Mouse (Mus musculus) liver, embryonic 13.5 days (tissue): ENCODE measurements around the gene Dhx36. TPM values are rescaled to one million over a fixed set of nuclear protein-coding genes. Genes with fewer than 3 reads are reported as not detected.

Experiments
- ATAC-seq: fragments of 200-750 bp; cut with Nextera tagmentation; 2 replicates; pipeline ENCODE4 v1.8.0; 2017; ENCODE audit warnings: low read depth, mild to moderate bottlenecking, moderate number of reproducible peaks, moderate library complexity
- DNase-seq: peaks from one replicate; pipeline ENCODE4 v3.0.0; 2022
- H3K27ac ChIP-seq: fragments of 300-500 bp; sonication (generic); 2 replicates; pipeline ENCODE4 v1.5.1; 2015; ENCODE audit warnings: moderate library complexity, mild to moderate bottlenecking, inconsistent platforms
- H3K27me3 ChIP-seq: fragments of 300-500 bp; sonication (generic); 2 replicates; pipeline ENCODE4 v1.6.1; 2015; ENCODE audit warnings: mild to moderate bottlenecking, inconsistent platforms
- H3K36me3 ChIP-seq: fragments of 300-500 bp; sonication (generic); 2 replicates; pipeline ENCODE4 v1.6.1; 2015; ENCODE audit warnings: mild to moderate bottlenecking, inconsistent platforms
- H3K4me1 ChIP-seq: fragments of 300-500 bp; sonication (generic); replicated peaks from 2 replicates; pipeline ENCODE4 v1.6.1; 2015; ENCODE audit warnings: inconsistent platforms
- H3K4me2 ChIP-seq: fragments of 300-500 bp; sonication (generic); 2 replicates; pipeline ENCODE4 v1.6.1; 2015; ENCODE audit warnings: inconsistent platforms, mild to moderate bottlenecking, moderate library complexity
- H3K4me3 ChIP-seq: fragments of 300-500 bp; sonication (generic); replicated peaks from 2 replicates; pipeline ENCODE4 v1.5.1; 2015; ENCODE audit warnings: mild to moderate bottlenecking, inconsistent platforms
- H3K9ac ChIP-seq: fragments of 300-500 bp; sonication (generic); 2 replicates; pipeline ENCODE4 v1.6.1; 2015; ENCODE audit warnings: mild to moderate bottlenecking, inconsistent platforms
- H3K9me3 ChIP-seq: fragments of 300-500 bp; sonication (generic); replicated peaks from 2 replicates; pipeline ENCODE4 v1.6.1; 2016; ENCODE audit warnings: inconsistent platforms
- WGBS: fragments of 180-500 bp; shearing (Covaris S2); methylation state at CpG from one replicate; pipeline ENCODE4 v1.1.7; 2015; ENCODE audit not compliant: insufficient replicate concordance; 5-methylcytosine and 5-hydroxymethylcytosine counted together
- polyA plus RNA-seq: library from polyadenylated mRNA; unstranded; fragments of >200 nt; fragmentation: Nextera tagmentation; extraction: Ambion mirVana; gene quantifications from 2 replicates; pipeline ENCODE4 v1.2.1, GENCODE M21; 2015

Dhx36 gene
- polyA plus RNA-seq, 1 experiment from 2014 or later: 12.4 TPM

GRCm38 (mm10) chr3:62458284-62459013, 48.4 kb downstream of the Dhx36 start:
- ATAC-seq (no peak), DNase-seq (no peak)
- Histone ChIP-seq H3K4me2 (no peak overlapping the region), H3K27me3 (no peaks in the 10 kb centered on the region), H3K9ac (no peak overlapping the region), H3K4me3 (no peak overlapping the region), H3K4me1 (no peaks in the 10 kb centered on the region), H3K36me3 (peaks cover 25% of the 10 kb centered on the region), H3K27ac (no peak overlapping the region), H3K9me3 (no peaks in the 10 kb centered on the region)
- WGBS: 43% methylated on average over 6 of the region's 6 CpGs

GRCm38 (mm10) chr3:62455854-62456253, 51.0 kb downstream of the Dhx36 start:
- WGBS: 89% methylated on average over 1 of the region's 1 CpGs
- no peak overlapping the region for H3K27ac ChIP-seq

GRCm38 (mm10) chr3:62454096-62454495, 52.7 kb downstream of the Dhx36 start:
- Histone ChIP-seq H3K4me1 (no peaks in the 10 kb centered on the region), H3K4me2 (no peak overlapping the region), H3K9me3 (no peaks in the 10 kb centered on the region), H3K9ac (no peak overlapping the region), H3K36me3 (no peaks in the 10 kb centered on the region), H3K4me3 (no peak overlapping the region), H3K27ac (no peak overlapping the region), H3K27me3 (no peaks in the 10 kb centered on the region)
- DNase-seq (no peak), ATAC-seq (no peak)
- WGBS: 43% methylated on average over 3 of the region's 3 CpGs

More at GRCm38 (mm10) chr3:62455854-62456253, 51.0 kb downstream of the Dhx36 start:
- H3K4me1 ChIP-seq: no peaks in the 10 kb centered on the region
- peaks cover 13% of the 10 kb centered on the region for H3K36me3 ChIP-seq
- no peaks in the 10 kb centered on the region for H3K9me3 ChIP-seq
- no peak overlapping the region for H3K4me3 ChIP-seq
- H3K9ac ChIP-seq: no peak overlapping the region
- DNase-seq: no peak
- H3K4me2 ChIP-seq: no peak overlapping the region
- no peaks in the 10 kb centered on the region for H3K27me3 ChIP-seq
- no peak for ATAC-seq

GRCm38 (mm10) chr3:62452961-62453360, 53.8 kb downstream of the Dhx36 start:
- Histone ChIP-seq H3K9me3 (no peaks in the 10 kb centered on the region), H3K9ac (no peak overlapping the region), H3K27me3 (no peaks in the 10 kb centered on the region), H3K27ac (no peak overlapping the region), H3K4me2 (no peak overlapping the region), H3K36me3 (no peaks in the 10 kb centered on the region), H3K4me3 (no peak overlapping the region), H3K4me1 (no peaks in the 10 kb centered on the region)
- 54% methylated on average over 4 of the region's 4 CpGs for WGBS
- ATAC-seq: no peak
- DNase-seq: no peak

- Histone ChIP-seq H3K4me3 (no peak overlapping the region), H3K36me3 (no peaks in the 10 kb centered on the region), H3K27ac (no peak overlapping the region), H3K4me1 (no peaks in the 10 kb centered on the region), H3K9ac (no peak overlapping the region), H3K27me3 (no peaks in the 10 kb centered on the region), H3K9me3 (no peaks in the 10 kb centered on the region), H3K4me2 (no peak overlapping the region)
- DNase-seq (no peak), ATAC-seq (no peak)
- 71% methylated on average over 4 of the region's 4 CpGs for WGBS
Measured at GRCm38 (mm10) chr3:62449871-62450496, 56.8 kb downstream of the Dhx36 start.

GRCm38 (mm10) chr3:62447151-62447550, 59.7 kb downstream of the Dhx36 start:
- 64% methylated on average over 8 of the region's 8 CpGs for WGBS
- no peak overlapping the region for H3K4me3 ChIP-seq
- no peaks in the 10 kb centered on the region for H3K27me3 ChIP-seq
- no peak overlapping the region for H3K27ac ChIP-seq
- no peaks in the 10 kb centered on the region for H3K36me3 ChIP-seq
- DNase-seq (no peak), ATAC-seq (no peak)
- no peaks in the 10 kb centered on the region for H3K4me1 ChIP-seq
- no peak overlapping the region for H3K9ac ChIP-seq
- H3K4me2 ChIP-seq: no peak overlapping the region
- H3K9me3 ChIP-seq: no peaks in the 10 kb centered on the region

GRCm38 (mm10) chr3:62446271-62446670, 60.5 kb downstream of the Dhx36 start:
- WGBS: 67% methylated on average over 7 of the region's 7 CpGs
- no peak for ATAC-seq

GRCm38 (mm10) chr3:62443582-62444194, 63.1 kb downstream of the Dhx36 start:
- Histone ChIP-seq H3K4me2 (no peak overlapping the region), H3K9me3 (no peaks in the 10 kb centered on the region), H3K36me3 (no peaks in the 10 kb centered on the region), H3K9ac (no peak overlapping the region), H3K4me1 (no peaks in the 10 kb centered on the region), H3K4me3 (no peak overlapping the region), H3K27ac (no peak overlapping the region), H3K27me3 (no peaks in the 10 kb centered on the region)
- ATAC-seq: no peak
- 44% methylated on average over 12 of the region's 12 CpGs for WGBS
- no peak for DNase-seq

More at GRCm38 (mm10) chr3:62446271-62446670, 60.5 kb downstream of the Dhx36 start:
- DNase-seq: no peak
- H3K4me1 ChIP-seq: no peaks in the 10 kb centered on the region
- no peak overlapping the region for H3K4me2 ChIP-seq
- H3K27ac ChIP-seq: no peak overlapping the region
- H3K27me3 ChIP-seq: no peaks in the 10 kb centered on the region
- H3K36me3 ChIP-seq: no peaks in the 10 kb centered on the region
- no peak overlapping the region for H3K4me3 ChIP-seq
- H3K9ac ChIP-seq: no peak overlapping the region
- H3K9me3 ChIP-seq: no peaks in the 10 kb centered on the region

- no peak overlapping the region for H3K4me2 ChIP-seq
- H3K36me3 ChIP-seq: no peaks in the 10 kb centered on the region
- ATAC-seq (no peak), DNase-seq (no peak)
- H3K4me3 ChIP-seq: no peak overlapping the region
- H3K9me3 ChIP-seq: no peaks in the 10 kb centered on the region
- H3K27ac ChIP-seq: no peak overlapping the region
- no peaks in the 10 kb centered on the region for H3K27me3 ChIP-seq
- WGBS: 60% methylated on average over 5 of the region's 5 CpGs
- no peaks in the 10 kb centered on the region for H3K4me1 ChIP-seq
- no peak overlapping the region for H3K9ac ChIP-seq
Measured at GRCm38 (mm10) chr3:62440431-62440969, 66.3 kb downstream of the Dhx36 start.

GRCm38 (mm10) chr3:62435923-62436322, 70.9 kb downstream of the Dhx36 start:
- Histone ChIP-seq H3K27me3 (no peaks in the 10 kb centered on the region), H3K4me2 (no peak overlapping the region), H3K4me3 (no peak overlapping the region), H3K9ac (no peak overlapping the region), H3K4me1 (no peaks in the 10 kb centered on the region), H3K27ac (no peak overlapping the region), H3K9me3 (no peaks in the 10 kb centered on the region), H3K36me3 (no peaks in the 10 kb centered on the region)
- ATAC-seq (no peak), DNase-seq (no peak)

GRCm38 (mm10) chr3:62433675-62434074, 73.1 kb downstream of the Dhx36 start:
- Histone ChIP-seq H3K27me3 (no peaks in the 10 kb centered on the region), H3K27ac (no peak overlapping the region), H3K4me1 (no peaks in the 10 kb centered on the region), H3K9me3 (no peaks in the 10 kb centered on the region), H3K36me3 (no peaks in the 10 kb centered on the region), H3K9ac (no peak overlapping the region), H3K4me3 (no peak overlapping the region), H3K4me2 (no peak overlapping the region)
- no peak for ATAC-seq
- DNase-seq: no peak
- WGBS: 60% methylated on average over 4 of the region's 4 CpGs
